ENCODE assay signal across 11 mouse cellular contexts in the genomic region with DNA sequence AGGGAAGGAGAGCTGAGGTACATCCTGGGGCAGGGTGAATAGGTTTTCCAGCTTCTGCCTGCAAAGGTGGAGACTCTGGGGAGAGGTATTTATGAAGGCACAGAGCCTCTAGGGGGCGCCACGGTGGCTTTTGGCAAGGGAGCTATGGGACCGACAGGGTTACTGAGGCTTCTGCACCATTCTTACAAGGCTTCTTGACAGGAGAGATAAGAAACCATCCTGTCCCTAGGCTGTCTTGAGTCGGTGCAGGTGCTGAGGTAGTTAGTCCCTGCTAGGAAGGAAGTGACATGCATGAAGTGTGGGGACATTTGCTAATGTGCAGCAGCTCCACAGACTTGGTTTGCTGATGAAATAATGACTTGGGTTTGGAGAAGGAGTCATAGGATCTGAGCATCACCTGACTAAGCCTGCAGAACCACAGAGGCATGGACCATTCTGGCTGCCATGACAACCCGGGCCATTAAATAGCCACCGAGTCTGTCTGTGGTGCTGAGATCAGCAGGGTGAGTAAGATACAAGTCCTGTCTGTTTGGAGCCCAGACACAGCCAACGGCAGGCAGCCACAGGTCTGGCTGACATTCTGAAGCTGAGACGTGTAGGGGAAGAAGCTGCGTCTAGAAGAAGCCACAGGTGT. TPM values are rescaled to one million over a fixed set of nuclear protein-coding genes. Genes with fewer than 3 reads are reported as not detected.
DNase-seq lines count a peak whose midpoint lies in the region; ATAC-seq lines count a peak whose summit lies in the region.
"Had no signal": no experiment of that assay in that cellular context is flagged by ENCODE, and none has a peak within 500 bp of the region (broad histone marks: within the 10 kb centered on the region; RNA-seq: fewer than 3 reads in every experiment).

No protein-coding gene starts in this region.

- H3K9ac ChIP-seq in kidney, embryonic 15.5 days: 0 out of 2 replicates have a peak overlapping the region, but pooled peaks have one; percentile 4
- no peak overlapping the region for H3K9ac ChIP-seq in liver, embryonic 13.5 days
- H3K9ac ChIP-seq: forebrain, embryonic 13.5 days; hindbrain, embryonic 15.5 days; limb, embryonic 12.5 days had no signal

- ATAC-seq in kidney, embryonic 15.5 days (replicated peaks; ENCODE audit: low FRiP score): no peak
- 0 out of 2 replicates have a peak, but pooled peaks have one; percentile 29 for ATAC-seq in liver, embryonic 13.5 days (ENCODE audit: low read depth)
- ATAC-seq: forebrain, embryonic 13.5 days had no signal

- H3K27ac ChIP-seq in kidney, embryonic 15.5 days: no peak overlapping the region
- H3K27ac ChIP-seq in liver, embryonic 13.5 days: no peak overlapping the region
- no peak overlapping the region for H3K27ac ChIP-seq in midbrain, embryonic 10.5 days (replicated peaks)
- H3K27ac ChIP-seq: forebrain, embryonic 13.5 days; hindbrain, embryonic 15.5 days; limb, embryonic 12.5 days had no signal

- no peaks in the 10 kb centered on the region for H3K9me3 ChIP-seq in kidney, embryonic 15.5 days (replicated peaks)
- no peaks in the 10 kb centered on the region for H3K9me3 ChIP-seq in liver, embryonic 13.5 days (replicated peaks)
- H3K9me3 ChIP-seq in midbrain, embryonic 10.5 days (replicated peaks): no peaks in the 10 kb centered on the region
- H3K9me3 ChIP-seq: forebrain, embryonic 13.5 days; hindbrain, embryonic 15.5 days; limb, embryonic 12.5 days had no signal

- no peaks in the 10 kb centered on the region for H3K36me3 ChIP-seq in kidney, embryonic 15.5 days
- H3K36me3 ChIP-seq in liver, embryonic 13.5 days: no peaks in the 10 kb centered on the region
- no peaks in the 10 kb centered on the region for H3K36me3 ChIP-seq in midbrain, embryonic 10.5 days
- H3K36me3 ChIP-seq: hindbrain, embryonic 15.5 days; limb, embryonic 12.5 days had no signal

- H3K4me1 ChIP-seq in kidney, embryonic 15.5 days: peaks cover 56% of the 10 kb centered on the region
- H3K4me1 ChIP-seq in liver, embryonic 13.5 days (replicated peaks): 0 out of 2 replicates have a peak, but pooled peaks cover 3% of the 10 kb centered on the region
- H3K4me1 ChIP-seq in midbrain, embryonic 10.5 days: peaks cover 65% of the 10 kb centered on the region

- 13% methylated on average over 9 of the region's 9 CpGs for WGBS in kidney, embryonic 15.5 days
- WGBS in liver, embryonic 13.5 days (ENCODE audit: insufficient replicate concordance): 17% methylated on average over 9 of the region's 9 CpGs
- WGBS in midbrain, embryonic 10.5 days: 25% methylated on average over 9 of the region's 9 CpGs

- H3K27me3 ChIP-seq in kidney, embryonic 15.5 days: peaks cover 90% of the 10 kb centered on the region
- H3K27me3 ChIP-seq in liver, embryonic 13.5 days: peaks cover 80% of the 10 kb centered on the region
- H3K27me3 ChIP-seq in midbrain, embryonic 10.5 days (ENCODE audit: low read depth, poor library complexity, severe bottlenecking): peaks cover 85% of the 10 kb centered on the region

- no peak overlapping the region for H3K4me2 ChIP-seq in kidney, embryonic 15.5 days
- H3K4me2 ChIP-seq in liver, embryonic 13.5 days: no peak overlapping the region
- H3K4me2 ChIP-seq: forebrain, embryonic 13.5 days; hindbrain, embryonic 15.5 days; limb, embryonic 12.5 days had no signal

- H3K4me3 ChIP-seq in kidney, embryonic 15.5 days (replicated peaks): no peak overlapping the region
- H3K4me3 ChIP-seq in liver, embryonic 13.5 days (replicated peaks): no peak overlapping the region
- no peak overlapping the region for H3K4me3 ChIP-seq in midbrain, embryonic 10.5 days
- H3K4me3 ChIP-seq: forebrain, embryonic 13.5 days; hindbrain, embryonic 15.5 days; limb, embryonic 12.5 days had no signal

- no peak for DNase-seq in kidney, adult 18-20 months
- peak; percentile 12 to 24 for DNase-seq in B cell, adult 2 months
- DNase-seq in MN1 (ENCODE audit: low spot score): peak; percentile 69
- DNase-seq in liver, embryonic 13.5 days: no peak
- no peak for DNase-seq in right cerebral cortex, adult 2 months (ENCODE audit: low spot score in 2 of 2)
- DNase-seq in midbrain, embryonic 10.5 days (ENCODE audit: low spot score): no peak
- DNase-seq in cerebellum, adult 9-10 months: no peak

RNA-seq across cellular contexts. Expression of gene Rspo1, which starts 2.2 kb away (rescaled TPM):
- 30.9 and 32.4 TPM in 2 replicates for polyA plus RNA-seq in kidney, embryonic 15.5 days (2015; fragmentation: Nextera tagmentation; extraction: Ambion mirVana)
- 0.51 and 0.70 TPM in 2 replicates for polyA plus RNA-seq in liver, embryonic 13.5 days (2015; fragmentation: Nextera tagmentation; extraction: Ambion mirVana)
- polyA plus RNA-seq in midbrain, embryonic 10.5 days (2016; fragmentation: Nextera tagmentation; extraction: Ambion mirVana): 11.0 and 16.4 TPM in 2 replicates

RNA-seq across cellular contexts. Expression of gene Gnl2, which starts 32.4 kb away (rescaled TPM):
- 83.7 and 91.0 TPM in 2 replicates for polyA plus RNA-seq in kidney, embryonic 15.5 days (2015; fragmentation: Nextera tagmentation; extraction: Ambion mirVana)
- 48.8 and 57.2 TPM in 2 replicates for polyA plus RNA-seq in liver, embryonic 13.5 days (2015; fragmentation: Nextera tagmentation; extraction: Ambion mirVana)
- polyA plus RNA-seq in midbrain, embryonic 10.5 days (2016; fragmentation: Nextera tagmentation; extraction: Ambion mirVana): 92.1 TPM in 2 replicates

RNA-seq across cellular contexts. Expression of gene Cdca8, which starts 44.9 kb away (rescaled TPM):
- 149 and 151 TPM in 2 replicates for polyA plus RNA-seq in kidney, embryonic 15.5 days (2015; fragmentation: Nextera tagmentation; extraction: Ambion mirVana)
- 142 and 161 TPM in 2 replicates for polyA plus RNA-seq in liver, embryonic 13.5 days (2015; fragmentation: Nextera tagmentation; extraction: Ambion mirVana)
- polyA plus RNA-seq in midbrain, embryonic 10.5 days (2016; fragmentation: Nextera tagmentation; extraction: Ambion mirVana): 271 and 298 TPM in 2 replicates

RNA-seq across cellular contexts. Expression of gene 9930104L06Rik, which starts 47.2 kb away (rescaled TPM):
- 12.6 and 12.7 TPM in 2 replicates for polyA plus RNA-seq in kidney, embryonic 15.5 days (2015; fragmentation: Nextera tagmentation; extraction: Ambion mirVana)
- 6.6 and 7.6 TPM in 2 replicates for polyA plus RNA-seq in liver, embryonic 13.5 days (2015; fragmentation: Nextera tagmentation; extraction: Ambion mirVana)
- polyA plus RNA-seq in midbrain, embryonic 10.5 days (2016; fragmentation: Nextera tagmentation; extraction: Ambion mirVana): 17.4 and 18.9 TPM in 2 replicates

Comparison
In these comparisons a context has a peak if more than half of its experiments do, and no peak if none do; other contexts are left out.
1. DNase-seq: peak in B cell, adult 2 months (2 of 2) and MN1 (single experiment); none in kidney, adult 18-20 months (single experiment), liver, embryonic 13.5 days (single experiment), right cerebral cortex, adult 2 months (0 of 2), midbrain, embryonic 10.5 days (single experiment) and cerebellum, adult 9-10 months (single experiment).